Mouse (Mus musculus) limb, embryonic 11.5 days (tissue): ENCODE measurements around the gene Ggct. TPM values are rescaled to one million over a fixed set of nuclear protein-coding genes. Genes with fewer than 3 reads are reported as not detected.

Source experiments
- ATAC-seq: fragments of 200-750 bp; cut with Nextera tagmentation; 2 replicates; pipeline ENCODE4 v1.8.0; 2017; ENCODE audit warnings: low read depth; ENCODE audit not compliant: insufficient number of reproducible peaks, low FRiP score, low TSS enrichment
- DNase-seq: peaks from one replicate; pipeline ENCODE4 v3.0.0-alpha.2; 2015; ENCODE audit warnings: low spot score
- H3K27ac ChIP-seq: fragments of 300-500 bp; sonication (generic); replicated peaks from 2 replicates; pipeline ENCODE4 v1.5.1; 2014; ENCODE audit warnings: low read depth, mild to moderate bottlenecking, low read length
- H3K27me3 ChIP-seq: fragments of 300-500 bp; sonication (generic); 2 replicates; pipeline ENCODE4 v1.6.1; 2014; ENCODE audit warnings: mild to moderate bottlenecking, low read length, mixed read lengths; ENCODE audit not compliant: control insufficient read depth, insufficient read depth
- H3K36me3 ChIP-seq: fragments of 300-500 bp; sonication (generic); 2 replicates; pipeline ENCODE4 v1.6.1; 2014; ENCODE audit warnings: mild to moderate bottlenecking, low read length, moderate library complexity, mixed read lengths; ENCODE audit not compliant: control insufficient read depth, insufficient read depth
- H3K4me1 ChIP-seq: fragments of 300-500 bp; sonication (generic); 2 replicates; pipeline ENCODE4 v1.6.1; 2014; ENCODE audit warnings: low read length, mixed read lengths; ENCODE audit not compliant: control insufficient read depth, insufficient read depth
- H3K4me2 ChIP-seq: fragments of 300-500 bp; sonication (generic); 2 replicates; pipeline ENCODE4 v1.6.1; 2014; ENCODE audit warnings: low read depth, mild to moderate bottlenecking, moderate library complexity; ENCODE audit not compliant: severe bottlenecking
- H3K4me3 ChIP-seq: fragments of 300-500 bp; sonication (generic); 2 replicates; pipeline ENCODE4 v1.5.1; 2014; ENCODE audit warnings: low read depth, low read length
- H3K9ac ChIP-seq: fragments of 300-500 bp; sonication (generic); 2 replicates; pipeline ENCODE4 v1.6.1; 2014; ENCODE audit warnings: mild to moderate bottlenecking, low read length
- H3K9me3 ChIP-seq: fragments of 300-500 bp; sonication (generic); 2 replicates; pipeline ENCODE4 v1.6.1; 2016; ENCODE audit warnings: low read length; ENCODE audit not compliant: control insufficient read depth
- WGBS: fragments of 180-500 bp; shearing (Covaris S2); extraction: QIAGEN DNeasy Blood & Tissue Kit; methylation state at CpG from one replicate; pipeline ENCODE4 v1.1.7; 2014; 5-methylcytosine and 5-hydroxymethylcytosine counted together
- polyA plus RNA-seq: library from polyadenylated mRNA; unstranded; fragments of >200 nt; fragmentation: Nextera tagmentation; extraction: Ambion mirVana; gene quantifications from 2 replicates; pipeline ENCODE4 v1.2.1, GENCODE M21; 2014

The Ggct gene
- polyA plus RNA-seq, 1 experiment from 2014 or later: 8.3 TPM

GRCm38 (mm10) chr6:55003559-55003958 is 10.8 kb upstream of the Ggct start:
- H3K4me2 ChIP-seq: no peak overlapping the region
- H3K9me3 ChIP-seq: no peaks in the 10 kb centered on the region
- H3K4me1 ChIP-seq: no peaks in the 10 kb centered on the region
- ATAC-seq: no peak
- H3K27ac ChIP-seq: no peak overlapping the region
- no peaks in the 10 kb centered on the region for H3K27me3 ChIP-seq
- WGBS: 68% methylated on average over 4 of the region's 4 CpGs
- no peaks in the 10 kb centered on the region for H3K36me3 ChIP-seq
- no peak overlapping the region for H3K9ac ChIP-seq
- no peak overlapping the region for H3K4me3 ChIP-seq
- DNase-seq: no peak

GRCm38 (mm10) chr6:55002438-55002837 is 9.7 kb upstream of the Ggct start:
- Histone ChIP-seq H3K9me3 (no peaks in the 10 kb centered on the region), H3K9ac (no peak overlapping the region), H3K36me3 (no peaks in the 10 kb centered on the region), H3K4me1 (no peaks in the 10 kb centered on the region), H3K4me3 (no peak overlapping the region), H3K4me2 (no peak overlapping the region), H3K27me3 (no peaks in the 10 kb centered on the region), H3K27ac (no peak overlapping the region)
- 76% methylated on average over 4 of the region's 4 CpGs for WGBS
- ATAC-seq (no peak), DNase-seq (no peak)

GRCm38 (mm10) chr6:55001320-55001719 is 8.6 kb upstream of the Ggct start:
- Histone ChIP-seq H3K36me3 (no peaks in the 10 kb centered on the region), H3K9ac (no peak overlapping the region), H3K9me3 (no peaks in the 10 kb centered on the region), H3K4me3 (no peak overlapping the region), H3K27me3 (no peaks in the 10 kb centered on the region), H3K4me1 (no peaks in the 10 kb centered on the region), H3K27ac (no peak overlapping the region), H3K4me2 (no peak overlapping the region)
- no peak for ATAC-seq
- 84% methylated on average over 4 of the region's 4 CpGs for WGBS
- no peak for DNase-seq

- DNase-seq (no peak), ATAC-seq (no peak)
- 78% methylated on average over 6 of the region's 6 CpGs for WGBS
Measured at GRCm38 (mm10) chr6:54997726-54998125, 5.0 kb upstream of the Ggct start.

GRCm38 (mm10) chr6:54996361-54996760 is 3.6 kb upstream of the Ggct start:
- DNase-seq: no peak
- 94% methylated on average over 3 of the region's 3 CpGs for WGBS
- H3K4me3 ChIP-seq: no peak overlapping the region
- no peak for ATAC-seq
- no peaks in the 10 kb centered on the region for H3K36me3 ChIP-seq
- H3K27me3 ChIP-seq: no peaks in the 10 kb centered on the region
- H3K4me2 ChIP-seq: no peak overlapping the region
- H3K4me1 ChIP-seq: no peaks in the 10 kb centered on the region
- H3K27ac ChIP-seq: no peak overlapping the region
- H3K9me3 ChIP-seq: no peaks in the 10 kb centered on the region
- no peak overlapping the region for H3K9ac ChIP-seq

More at GRCm38 (mm10) chr6:54997726-54998125, 5.0 kb upstream of the Ggct start:
- H3K9me3 ChIP-seq: no peaks in the 10 kb centered on the region
- H3K27ac ChIP-seq: no peak overlapping the region
- no peak overlapping the region for H3K4me3 ChIP-seq
- H3K4me1 ChIP-seq: no peaks in the 10 kb centered on the region
- H3K36me3 ChIP-seq: no peaks in the 10 kb centered on the region
- no peak overlapping the region for H3K4me2 ChIP-seq
- H3K9ac ChIP-seq: no peak overlapping the region
- H3K27me3 ChIP-seq: no peaks in the 10 kb centered on the region

GRCm38 (mm10) chr6:54992141-54992540 is 609 bp downstream of the Ggct start:
- 10% methylated on average over 7 of the region's 7 CpGs for WGBS
- no peak for ATAC-seq
- H3K36me3 ChIP-seq: no peaks in the 10 kb centered on the region
- H3K4me3 ChIP-seq: peak overlapping the region; percentile 38
- no peaks in the 10 kb centered on the region for H3K4me1 ChIP-seq
- peak overlapping the region; percentile 38; the same call in 1 of the 2 replicates for H3K9ac ChIP-seq
- no peak overlapping the region for H3K27ac ChIP-seq
- no peaks in the 10 kb centered on the region for H3K27me3 ChIP-seq
- H3K4me2 ChIP-seq: peak overlapping the region; percentile 62
- no peaks in the 10 kb centered on the region for H3K9me3 ChIP-seq
- DNase-seq: no peak

- no peak overlapping the region for H3K9ac ChIP-seq
- no peaks in the 10 kb centered on the region for H3K9me3 ChIP-seq
- DNase-seq (no peak), ATAC-seq (no peak)
- WGBS: 89% methylated on average over 2 of the region's 2 CpGs
- no peaks in the 10 kb centered on the region for H3K4me1 ChIP-seq
- no peaks in the 10 kb centered on the region for H3K36me3 ChIP-seq
- no peak overlapping the region for H3K4me2 ChIP-seq
- no peak overlapping the region for H3K27ac ChIP-seq
- no peaks in the 10 kb centered on the region for H3K27me3 ChIP-seq
- H3K4me3 ChIP-seq: no peak overlapping the region
Measured at GRCm38 (mm10) chr6:54991189-54991588, 1.6 kb downstream of the Ggct start.

GRCm38 (mm10) chr6:54988141-54988540 is 4.6 kb downstream of the Ggct start:
- DNase-seq (no peak), ATAC-seq (no peak)
- Histone ChIP-seq H3K27me3 (no peaks in the 10 kb centered on the region), H3K9me3 (no peaks in the 10 kb centered on the region), H3K27ac (no peak overlapping the region), H3K4me2 (no peak overlapping the region), H3K36me3 (no peaks in the 10 kb centered on the region), H3K4me3 (no peak overlapping the region), H3K9ac (no peak overlapping the region), H3K4me1 (no peaks in the 10 kb centered on the region)
- WGBS: 92% methylated on average over 6 of the region's 6 CpGs

GRCm38 (mm10) chr6:54984096-54984495 is 8.7 kb downstream of the Ggct start:
- ATAC-seq: no peak

More at GRCm38 (mm10) chr6:54984096-54984495, 8.7 kb downstream of the Ggct start:
- no peaks in the 10 kb centered on the region for H3K36me3 ChIP-seq
- no peaks in the 10 kb centered on the region for H3K27me3 ChIP-seq
- H3K4me2 ChIP-seq: no peak overlapping the region
- no peaks in the 10 kb centered on the region for H3K9me3 ChIP-seq
- no peak overlapping the region for H3K9ac ChIP-seq
- no peak for DNase-seq
- no peak overlapping the region for H3K27ac ChIP-seq
- WGBS: 95% methylated on average over 8 of the region's 8 CpGs
- no peak overlapping the region for H3K4me3 ChIP-seq
- H3K4me1 ChIP-seq: no peaks in the 10 kb centered on the region
